Mouse (Mus musculus) kidney, postnatal 4 days (tissue): ENCODE results near the gene Anapc2.
A peak's percentile ranks its signal among the peaks of the same experiment; 100 is the strongest.

ENCODE experiments used
- DNase-seq, 2 experiments: peaks; one replicate each; pipeline ENCODE4 v3.0.0; 2021; ENCODE audit warnings: mixed read lengths in 2 of 2

The Anapc2 gene

GRCm38 (mm10) chr2:25271827-25272511, at the start of gene Anapc2, which contains the start of gene Ssna1:
Gene Anapc2, plus strand, starts transcription at chr2:25272478.
Gene Ssna1, minus strand, starts transcription at chr2:25272438.
- peak; percentile 99 for DNase-seq

- peak; percentile 78 to 89 for DNase-seq
These were observed 48.4 kb upstream of the Anapc2 start for GRCm38 (mm10) chr2:25223681-25224491.

- no peak for DNase-seq
These were observed 47.8 kb upstream of the Anapc2 start, which contains the start of gene Tubb4b for GRCm38 (mm10) chr2:25224492-25224765. Gene Tubb4b, minus strand, starts transcription at chr2:25224702.

- peak; percentile 95 to 98 for DNase-seq
These were observed 47.2 kb upstream of the Anapc2 start for GRCm38 (mm10) chr2:25224766-25225752.

GRCm38 (mm10) chr2:25225811-25226379, 46.4 kb upstream of the Anapc2 start:
- DNase-seq = no peak

GRCm38 (mm10) chr2:25226864-25227263, 45.4 kb upstream of the Anapc2 start:
- no peak for DNase-seq

GRCm38 (mm10) chr2:25227406-25227805, 44.9 kb upstream of the Anapc2 start:
- no peak for DNase-seq

- peak; percentile 88 to 92 for DNase-seq
These were observed 43.8 kb upstream of the Anapc2 start for GRCm38 (mm10) chr2:25228431-25228889.

- no peak for DNase-seq
These were observed 43.2 kb upstream of the Anapc2 start for GRCm38 (mm10) chr2:25228995-25229530.

GRCm38 (mm10) chr2:25229582-25229981, 42.7 kb upstream of the Anapc2 start:
- DNase-seq = no peak

GRCm38 (mm10) chr2:25230581-25230980, 41.7 kb upstream of the Anapc2 start:
- DNase-seq = no peak

- DNase-seq = no peak
These were observed 41.2 kb upstream of the Anapc2 start for GRCm38 (mm10) chr2:25231038-25231437.

GRCm38 (mm10) chr2:25233421-25233820, 38.9 kb upstream of the Anapc2 start:
- DNase-seq = peak in 1 of 2 experiments; percentile 2

GRCm38 (mm10) chr2:25234050-25234449, 38.2 kb upstream of the Anapc2 start, which contains the start of gene Slc34a3:
Gene Slc34a3, minus strand, starts transcription at chr2:25234364.
- DNase-seq = peak in 1 of 2 experiments; percentile 47

- peak in 1 of 2 experiments; percentile 46 for DNase-seq
These were observed 37.6 kb upstream of the Anapc2 start for GRCm38 (mm10) chr2:25234551-25235220.

GRCm38 (mm10) chr2:25236614-25237013, 35.7 kb upstream of the Anapc2 start, which contains the start of gene Rnf224:
Gene Rnf224, minus strand, starts transcription at chr2:25236787.
- DNase-seq = peak in 1 of 2 experiments; percentile 7

- DNase-seq = peak in 1 of 2 experiments; percentile 35
These were observed 34.8 kb upstream of the Anapc2 start for GRCm38 (mm10) chr2:25237522-25237921.

- DNase-seq = peak in 1 of 2 experiments; percentile 4
These were observed 34.2 kb upstream of the Anapc2 start for GRCm38 (mm10) chr2:25238106-25238505.

- DNase-seq = peak in 1 of 2 experiments; percentile 3
These were observed 32.5 kb upstream of the Anapc2 start for GRCm38 (mm10) chr2:25239766-25240165.

GRCm38 (mm10) chr2:25240310-25240709, 32.0 kb upstream of the Anapc2 start:
- peak in 1 of 2 experiments; percentile 2 for DNase-seq
